Mouse (Mus musculus): ENCODE measurements around the gene Ins2. TPM values are rescaled to one million over a fixed set of nuclear protein-coding genes. Genes with fewer than 3 reads are reported as not detected.

Gene Ins2
- not detected in 4 replicates for total RNA-seq (2023)

GRCm38 (mm10) chr7:142743281-142743680, at the start of gene Ins2:
TSS of gene Ins2 (minus strand) at chr7:142743381.

GRCm38 (mm10) chr7:142669751-142670625, 73.2 kb downstream of the Ins2 start, which contains the start of gene Gm49394:
TSS of gene Gm49394 (minus strand) at chr7:142669942.

GRCm38 (mm10) chr7:142666659-142667058, 76.5 kb downstream of the Ins2 start, which contains the start of gene Igf2:
TSS of gene Igf2 (minus strand) at chr7:142666816.

Other genes starting within 250 kb of the Ins2 start
- gene Tnnt3, start 244.5 kb downstream of the Ins2 start, total RNA-seq (2023): 37.8 to 47.2 TPM (median 41.7 TPM) in 4 replicates
- gene Mrpl23, start 210.7 kb downstream of the Ins2 start, total RNA-seq (2023): 12.4 to 20.3 TPM (median 16.7 TPM) in 4 replicates
- gene Igf2, start 76.6 kb downstream of the Ins2 start, total RNA-seq (2023): not detected in 4 replicates
- gene Gm49394, start 73.4 kb downstream of the Ins2 start, total RNA-seq (2023): not detected in 4 replicates
- not detected in 4 replicates for gene Th, start 187.7 kb upstream of the Ins2 start, total RNA-seq (2023)
- gene Ascl2, start 225.9 kb upstream of the Ins2 start, total RNA-seq (2023): not detected in 4 replicates

All from B cell, adult 62 days (primary cell).